Mouse (Mus musculus) cerebellum, adult 9-10 months (tissue): ENCODE data around the gene Chst2.

Source experiments
- DNase-seq: peaks from one replicate; pipeline ENCODE4 v3.0.0; 2022

Gene Chst2

GRCm38 (mm10) chr9:95353829-95354391, 52.6 kb downstream of the Chst2 start:
- DNase-seq: no peak

- DNase-seq: no peak
These were observed 54.6 kb downstream of the Chst2 start for GRCm38 (mm10) chr9:95351968-95352367.

GRCm38 (mm10) chr9:95350550-95350949, 56.0 kb downstream of the Chst2 start:
- DNase-seq: no peak
